Mouse (Mus musculus): ENCODE measurements around the gene Hsd11b1. TPM values are rescaled to one million over a fixed set of nuclear protein-coding genes. Genes with fewer than 3 reads are reported as not detected.
A peak's percentile ranks its signal among the peaks of the same experiment; 100 is the strongest.

Hsd11b1 gene
- polyA plus RNA-seq, 1 experiment from 2014 or later = 0.22 TPM

- DNase-seq = peak; percentile 66
- Histone ChIP-seq H3K4me3 (replicated peaks; ENCODE audit: low read depth, low read length) (peak overlapping the region; percentile 33), H3K9me3 (ENCODE audit: control insufficient read depth, low read length) (no peaks in the 10 kb centered on the region), H3K36me3 (ENCODE audit: control insufficient read depth, insufficient read depth, low read length) (no peaks in the 10 kb centered on the region), H3K27me3 (ENCODE audit: control insufficient read depth, insufficient read depth, low read length) (no peaks in the 10 kb centered on the region), H3K27ac (replicated peaks; ENCODE audit: low read depth, low read length) (peak overlapping the region; percentile 63), H3K4me2 (ENCODE audit: low read length) (peak overlapping the region; percentile 60), H3K4me1 (ENCODE audit: control insufficient read depth, insufficient read depth, low read length) (peaks cover 11% of the 10 kb centered on the region; the same call in 1 of the 2 replicates), H3K9ac (replicated peaks; ENCODE audit: low read length) (peak overlapping the region; percentile 38)
- ATAC-seq (ENCODE audit: low FRiP score, low TSS enrichment) = peak; percentile 71
- 7% methylated on average over 24 of the region's 24 CpGs for WGBS
Measured at GRCm38 (mm10) chr1:193272137-193272915, 8.5 kb upstream of the Hsd11b1 start.

DNA sequence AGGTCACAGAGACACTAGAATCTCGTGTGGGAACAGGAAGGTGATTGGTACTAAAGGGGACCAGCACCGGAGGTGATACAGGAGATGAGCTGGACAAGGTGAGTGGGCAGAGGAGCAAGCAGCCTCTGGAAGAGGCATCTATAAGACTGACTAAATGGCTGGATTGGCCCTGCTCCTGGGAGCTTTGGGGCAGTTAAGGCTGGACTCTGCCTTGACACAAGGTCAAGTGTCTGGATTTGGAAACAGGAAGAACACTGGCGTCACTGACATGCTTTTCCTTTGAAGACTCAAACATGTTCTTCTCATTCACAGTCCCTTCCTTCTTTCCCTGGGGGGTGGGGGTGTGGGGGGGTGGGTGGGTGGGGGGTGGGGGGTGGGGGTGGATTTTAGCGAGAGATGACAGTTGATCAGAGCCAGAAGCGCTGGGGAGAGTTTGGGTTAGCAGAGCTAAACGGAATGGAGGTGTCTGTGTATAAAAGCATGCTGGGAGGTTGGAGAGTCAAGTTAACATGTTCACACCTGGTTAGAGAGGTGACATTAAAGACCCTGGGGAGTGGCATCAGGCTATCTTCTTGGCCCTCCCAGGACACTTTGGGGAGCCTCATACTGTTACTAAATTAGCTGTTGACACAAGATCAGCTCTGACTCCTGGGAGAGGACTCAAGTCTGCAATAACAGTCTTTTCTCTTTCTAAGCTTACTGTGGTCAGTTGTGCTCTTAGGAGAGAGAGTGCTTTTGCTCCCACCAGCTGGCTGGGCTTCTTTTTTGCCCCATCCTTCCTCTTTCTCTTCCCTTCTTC lies 7.3 kb upstream of the Hsd11b1 start:
- Histone ChIP-seq H3K4me1 (ENCODE audit: control insufficient read depth, insufficient read depth, low read length) (peaks cover 11% of the 10 kb centered on the region; the same call in 1 of the 2 replicates), H3K27me3 (ENCODE audit: control insufficient read depth, insufficient read depth, low read length) (no peaks in the 10 kb centered on the region), H3K9ac (replicated peaks; ENCODE audit: low read length) (no peak overlapping the region), H3K36me3 (ENCODE audit: control insufficient read depth, insufficient read depth, low read length) (no peaks in the 10 kb centered on the region), H3K4me3 (replicated peaks; ENCODE audit: low read depth, low read length) (no peak overlapping the region), H3K9me3 (ENCODE audit: control insufficient read depth, low read length) (no peaks in the 10 kb centered on the region), H3K4me2 (ENCODE audit: low read length) (no peak overlapping the region), H3K27ac (replicated peaks; ENCODE audit: low read depth, low read length) (no peak overlapping the region)
- ATAC-seq (ENCODE audit: low FRiP score, low TSS enrichment) (no peak), DNase-seq (no peak)
- 69% methylated on average over 6 of the region's 6 CpGs for WGBS

GRCm38 (mm10) chr1:193265734-193266133 lies 1.9 kb upstream of the Hsd11b1 start:
- H3K4me3 ChIP-seq (replicated peaks; ENCODE audit: low read depth, low read length) = no peak overlapping the region
- ATAC-seq (ENCODE audit: low FRiP score, low TSS enrichment) (no peak), DNase-seq (no peak)
- H3K9me3 ChIP-seq (ENCODE audit: control insufficient read depth, low read length) = no peaks in the 10 kb centered on the region
- no peak overlapping the region for H3K27ac ChIP-seq (replicated peaks; ENCODE audit: low read depth, low read length)
- no peaks in the 10 kb centered on the region for H3K27me3 ChIP-seq (ENCODE audit: control insufficient read depth, insufficient read depth, low read length)
- no peaks in the 10 kb centered on the region for H3K4me1 ChIP-seq (ENCODE audit: control insufficient read depth, insufficient read depth, low read length)
- no peak overlapping the region for H3K4me2 ChIP-seq (ENCODE audit: low read length)
- no peak overlapping the region for H3K9ac ChIP-seq (replicated peaks; ENCODE audit: low read length)
- H3K36me3 ChIP-seq (ENCODE audit: control insufficient read depth, insufficient read depth, low read length) = no peaks in the 10 kb centered on the region

DNA sequence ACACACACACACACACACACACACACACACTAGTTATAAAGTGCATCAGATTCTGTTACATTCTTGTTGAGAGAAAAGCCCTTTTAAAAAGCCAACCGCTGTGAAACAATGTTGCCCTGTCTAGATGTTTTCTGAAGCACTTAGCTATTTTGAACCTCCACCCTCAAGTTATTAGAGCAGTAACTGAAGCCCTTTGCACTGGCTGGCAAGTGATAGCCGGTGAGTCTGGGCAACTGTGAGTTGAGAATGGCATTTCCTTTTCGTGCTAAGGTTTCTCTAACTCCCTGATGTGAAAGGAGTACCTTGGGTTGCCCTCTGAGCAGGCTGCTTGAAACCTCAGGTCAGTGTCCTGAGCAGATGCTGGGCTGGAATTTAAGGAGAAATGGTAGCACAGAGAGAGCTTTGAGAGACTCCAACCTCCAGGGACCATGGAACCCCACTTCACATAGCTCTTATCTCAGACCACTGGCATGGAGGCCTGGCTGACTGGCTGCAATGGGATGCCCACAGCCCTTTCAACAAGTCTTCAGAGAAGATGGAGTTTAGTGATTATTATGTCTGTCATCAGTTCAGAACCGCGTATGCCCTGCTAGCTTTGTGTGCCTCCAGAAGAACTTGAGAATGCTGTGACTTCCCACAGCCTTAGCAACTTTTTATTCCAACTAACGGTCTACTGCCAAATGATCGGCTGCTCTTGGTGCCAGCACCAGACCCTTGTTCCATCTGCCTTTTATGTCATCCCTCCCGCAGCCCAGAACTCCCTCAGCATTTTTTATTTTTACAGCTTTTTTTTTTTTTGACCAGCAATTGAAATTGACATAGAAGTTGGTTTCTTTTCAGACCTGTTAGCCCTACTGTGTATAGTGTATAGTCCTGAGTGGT lies 608 bp downstream of the Hsd11b1 start:
- Histone ChIP-seq H3K9me3 (ENCODE audit: control insufficient read depth, low read length) (no peaks in the 10 kb centered on the region), H3K36me3 (ENCODE audit: control insufficient read depth, insufficient read depth, low read length) (no peaks in the 10 kb centered on the region), H3K4me3 (replicated peaks; ENCODE audit: low read depth, low read length) (no peak overlapping the region), H3K4me2 (ENCODE audit: low read length) (no peak overlapping the region), H3K9ac (replicated peaks; ENCODE audit: low read length) (no peak overlapping the region), H3K27ac (replicated peaks; ENCODE audit: low read depth, low read length) (no peak overlapping the region), H3K4me1 (ENCODE audit: control insufficient read depth, insufficient read depth, low read length) (no peaks in the 10 kb centered on the region), H3K27me3 (ENCODE audit: control insufficient read depth, insufficient read depth, low read length) (no peaks in the 10 kb centered on the region)
- DNase-seq (no peak), ATAC-seq (ENCODE audit: low FRiP score, low TSS enrichment) (no peak)
- 89% methylated on average over 8 of the region's 8 CpGs for WGBS

DNA sequence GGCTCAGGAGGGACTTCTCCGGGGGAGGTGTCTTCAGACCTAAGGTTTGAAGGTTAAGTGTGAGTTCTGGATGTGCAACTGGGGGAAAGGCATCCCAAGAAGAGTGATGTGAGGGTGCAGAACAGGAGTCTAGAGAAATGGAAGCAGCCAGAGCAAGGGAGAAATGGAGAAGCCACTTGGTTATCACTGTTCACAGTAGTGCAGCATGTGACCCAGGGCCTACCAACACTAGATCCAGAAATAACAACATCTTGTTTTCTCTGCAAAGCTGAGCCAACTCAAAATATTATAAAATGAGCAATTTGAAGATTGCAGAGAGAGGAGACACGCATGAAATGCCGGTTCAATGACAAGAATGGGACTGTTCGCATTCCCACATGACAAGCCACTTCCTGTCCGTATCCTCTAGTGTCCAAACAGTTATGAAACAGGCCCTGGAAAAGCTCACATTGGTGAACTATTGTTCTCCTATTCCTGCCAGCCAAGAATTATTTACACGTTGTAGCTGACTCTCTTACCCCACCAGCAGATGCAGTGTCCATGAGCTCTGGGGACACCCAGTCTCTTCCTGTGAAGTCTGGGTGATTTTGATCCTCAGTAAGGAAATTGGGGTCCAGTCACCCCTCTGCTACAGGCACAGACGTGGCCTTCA lies 1.9 kb downstream of the Hsd11b1 start:
- WGBS = 81% methylated on average over 7 of the region's 7 CpGs
- Histone ChIP-seq H3K4me3 (replicated peaks; ENCODE audit: low read depth, low read length) (no peak overlapping the region), H3K36me3 (ENCODE audit: control insufficient read depth, insufficient read depth, low read length) (no peaks in the 10 kb centered on the region), H3K4me1 (ENCODE audit: control insufficient read depth, insufficient read depth, low read length) (no peaks in the 10 kb centered on the region), H3K27me3 (ENCODE audit: control insufficient read depth, insufficient read depth, low read length) (no peaks in the 10 kb centered on the region), H3K4me2 (ENCODE audit: low read length) (no peak overlapping the region), H3K9ac (replicated peaks; ENCODE audit: low read length) (no peak overlapping the region), H3K27ac (replicated peaks; ENCODE audit: low read depth, low read length) (no peak overlapping the region), H3K9me3 (ENCODE audit: control insufficient read depth, low read length) (no peaks in the 10 kb centered on the region)
- ATAC-seq (ENCODE audit: low FRiP score, low TSS enrichment) = no peak
- DNase-seq = no peak

GRCm38 (mm10) chr1:193259559-193259958 lies 4.3 kb downstream of the Hsd11b1 start:
- DNase-seq = no peak
- ATAC-seq (ENCODE audit: low FRiP score, low TSS enrichment) = no peak
- Histone ChIP-seq H3K9me3 (ENCODE audit: control insufficient read depth, low read length) (no peaks in the 10 kb centered on the region), H3K4me1 (ENCODE audit: control insufficient read depth, insufficient read depth, low read length) (no peaks in the 10 kb centered on the region), H3K4me2 (ENCODE audit: low read length) (no peak overlapping the region), H3K27me3 (ENCODE audit: control insufficient read depth, insufficient read depth, low read length) (no peaks in the 10 kb centered on the region), H3K36me3 (ENCODE audit: control insufficient read depth, insufficient read depth, low read length) (no peaks in the 10 kb centered on the region), H3K4me3 (replicated peaks; ENCODE audit: low read depth, low read length) (no peak overlapping the region), H3K9ac (replicated peaks; ENCODE audit: low read length) (no peak overlapping the region), H3K27ac (replicated peaks; ENCODE audit: low read depth, low read length) (no peak overlapping the region)
- WGBS = 91% methylated on average over 9 of the region's 9 CpGs

DNA sequence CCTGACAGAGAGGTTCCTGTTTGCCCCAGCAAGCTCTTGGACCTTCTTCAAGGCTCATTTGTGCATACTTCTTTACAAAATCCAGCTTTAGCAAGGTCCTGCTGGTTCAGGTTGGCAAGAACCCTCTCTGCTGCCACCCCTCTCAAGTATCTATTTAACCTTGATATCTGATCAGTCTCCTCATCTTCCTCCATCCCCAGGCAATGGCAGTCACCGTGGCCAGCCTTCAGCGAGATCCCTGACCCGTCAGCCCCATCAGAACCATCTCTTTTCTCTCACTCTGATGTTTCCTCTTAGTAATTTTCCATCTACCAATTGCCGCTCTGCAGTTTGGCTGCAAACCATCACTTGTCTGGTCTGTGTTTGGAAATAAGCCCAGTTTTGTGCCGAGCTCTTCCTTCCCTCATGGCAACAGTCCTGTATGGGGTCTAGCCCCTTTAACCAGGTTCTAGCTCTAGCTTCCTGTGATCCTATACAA lies 7.2 kb downstream of the Hsd11b1 start:
- no peaks in the 10 kb centered on the region for H3K27me3 ChIP-seq (ENCODE audit: control insufficient read depth, insufficient read depth, low read length)
- no peak overlapping the region for H3K9ac ChIP-seq (replicated peaks; ENCODE audit: low read length)
- no peaks in the 10 kb centered on the region for H3K4me1 ChIP-seq (ENCODE audit: control insufficient read depth, insufficient read depth, low read length)
- H3K9me3 ChIP-seq (ENCODE audit: control insufficient read depth, low read length) = no peaks in the 10 kb centered on the region
- DNase-seq (no peak), ATAC-seq (ENCODE audit: low FRiP score, low TSS enrichment) (no peak)
- H3K27ac ChIP-seq (replicated peaks; ENCODE audit: low read depth, low read length) = no peak overlapping the region
- no peaks in the 10 kb centered on the region for H3K36me3 ChIP-seq (ENCODE audit: control insufficient read depth, insufficient read depth, low read length)
- H3K4me3 ChIP-seq (replicated peaks; ENCODE audit: low read depth, low read length) = no peak overlapping the region
- no peak overlapping the region for H3K4me2 ChIP-seq (ENCODE audit: low read length)
- 78% methylated on average over 5 of the region's 5 CpGs for WGBS

GRCm38 (mm10) chr1:193256289-193256577 lies 7.6 kb downstream of the Hsd11b1 start:
- ATAC-seq (ENCODE audit: low FRiP score, low TSS enrichment) = peak; percentile 27; the same call in 1 of the 2 replicates

More at GRCm38 (mm10) chr1:193256289-193256577, 7.6 kb downstream of the Hsd11b1 start:
- Histone ChIP-seq H3K4me1 (ENCODE audit: control insufficient read depth, insufficient read depth, low read length) (no peaks in the 10 kb centered on the region), H3K4me2 (ENCODE audit: low read length) (no peak overlapping the region), H3K27me3 (ENCODE audit: control insufficient read depth, insufficient read depth, low read length) (no peaks in the 10 kb centered on the region), H3K4me3 (replicated peaks; ENCODE audit: low read depth, low read length) (no peak overlapping the region), H3K27ac (replicated peaks; ENCODE audit: low read depth, low read length) (no peak overlapping the region), H3K36me3 (ENCODE audit: control insufficient read depth, insufficient read depth, low read length) (no peaks in the 10 kb centered on the region), H3K9ac (replicated peaks; ENCODE audit: low read length) (no peak overlapping the region), H3K9me3 (ENCODE audit: control insufficient read depth, low read length) (no peaks in the 10 kb centered on the region)
- DNase-seq = no peak

Data from midbrain, embryonic 14.5 days (tissue).